7 mouse cellular contexts compared by ENCODE assay signal in genomic region chr9:31912553-31912920, GRCm38 (mm10). TPM values are rescaled to one million over a fixed set of nuclear protein-coding genes. Genes with fewer than 3 reads are reported as not detected.
DNase-seq lines count a peak whose midpoint lies in the region; ATAC-seq and TF ChIP-seq lines count a peak whose summit lies in the region.

No protein-coding gene starts in this region.

- no peak for TF ChIP-seq POLR2A in lung, adult 2 months (IDR thresholded peaks at IDR 0.05; ENCODE audit: borderline replicate concordance, extremely low read depth, low read depth, low read length)
- TF ChIP-seq POLR2A in olfactory bulb, adult 2 months (IDR thresholded peaks at IDR 0.05; ENCODE audit: insufficient read depth, low read depth, low read length), result no peak

- no peak for ATAC-seq in forebrain, embryonic 12.5 days (ENCODE audit: low FRiP score)
- no peak for ATAC-seq in intestine, postnatal 0 days
- ATAC-seq in frontal cortex, adult (ENCODE audit: low TSS enrichment), result no peak

- H3K9ac ChIP-seq in forebrain, embryonic 12.5 days, result no peak overlapping the region
- H3K9ac ChIP-seq in intestine, postnatal 0 days (ENCODE audit: low read depth, low read length), result no peak overlapping the region

- no peak for TF ChIP-seq CTCF in lung, adult 2 months (IDR thresholded peaks at IDR 0.05; ENCODE audit: insufficient read depth, low read length)
- no peak for TF ChIP-seq CTCF in intestine, postnatal 0 days (IDR thresholded peaks at IDR 0.05; ENCODE audit: low read depth)
- no peak for TF ChIP-seq CTCF in olfactory bulb, adult 2 months (IDR thresholded peaks at IDR 0.05; ENCODE audit: insufficient read depth, low read depth, low read length)

- peak overlapping the region; percentile 16 for H3K4me3 ChIP-seq in lung, adult 2 months (replicated peaks; ENCODE audit: extremely low read depth, low read depth, low read length)
- peak overlapping the region; percentile 54 for H3K4me3 ChIP-seq in forebrain, embryonic 12.5 days (replicated peaks)
- peak overlapping the region; percentile 58 for H3K4me3 ChIP-seq in intestine, postnatal 0 days (ENCODE audit: low read depth, low read length)
- H3K4me3 ChIP-seq in olfactory bulb, adult 2 months (ENCODE audit: insufficient read depth, low read depth, low read length), result peak overlapping the region; percentile 38; the same call in 1 of the 2 replicates

- peak overlapping the region; percentile 93 for H3K4me2 ChIP-seq in forebrain, embryonic 12.5 days
- H3K4me2 ChIP-seq in intestine, postnatal 0 days (replicated peaks; ENCODE audit: low read depth), result peak overlapping the region; percentile 74

- no peaks in the 10 kb centered on the region for H3K36me3 ChIP-seq in forebrain, embryonic 12.5 days (replicated peaks)
- no peaks in the 10 kb centered on the region for H3K36me3 ChIP-seq in intestine, postnatal 0 days (ENCODE audit: control insufficient read depth, insufficient read depth)

- H3K27ac ChIP-seq in forebrain, embryonic 12.5 days, result no peak overlapping the region
- H3K27ac ChIP-seq in intestine, postnatal 0 days (ENCODE audit: low read depth, low read length), result no peak overlapping the region
- H3K27ac ChIP-seq in olfactory bulb, adult 2 months (ENCODE audit: insufficient read depth, low read depth, low read length), result no peak overlapping the region

- H3K4me1 ChIP-seq in lung, adult 2 months (ENCODE audit: control insufficient read depth, insufficient read depth, low read length), result no peaks in the 10 kb centered on the region; the same call in 1 of the 2 replicates
- peaks cover 25% of the 10 kb centered on the region for H3K4me1 ChIP-seq in forebrain, embryonic 12.5 days
- H3K4me1 ChIP-seq in intestine, postnatal 0 days (replicated peaks; ENCODE audit: control insufficient read depth, insufficient read depth, low read length), result no peaks in the 10 kb centered on the region
- H3K4me1 ChIP-seq in olfactory bulb, adult 2 months (ENCODE audit: control insufficient read depth, insufficient read depth, low read length), result peaks cover 26% of the 10 kb centered on the region

- no peak for DNase-seq in lung, adult 2 months
- DNase-seq in lung, postnatal 14 days, result no peak
- DNase-seq in gastrocnemius, postnatal 25 days, result no peak

- 5% methylated on average over 16 of the region's 16 CpGs for WGBS in lung, adult 2 months
- 1% methylated on average over 16 of the region's 16 CpGs for WGBS in forebrain, embryonic 12.5 days
- 10% methylated on average over 16 of the region's 16 CpGs for WGBS in intestine, postnatal 0 days
- WGBS in olfactory bulb, adult 2 months, result 7% methylated on average over 16 of the region's 16 CpGs

- H3K27me3 ChIP-seq in forebrain, embryonic 12.5 days, result peaks cover 90% of the 10 kb centered on the region
- peaks cover 77% of the 10 kb centered on the region for H3K27me3 ChIP-seq in intestine, postnatal 0 days (replicated peaks; ENCODE audit: control insufficient read depth, insufficient read depth, low read length)

- H3K9me3 ChIP-seq in forebrain, embryonic 12.5 days, result no peaks in the 10 kb centered on the region
- H3K9me3 ChIP-seq in intestine, postnatal 0 days (ENCODE audit: control insufficient read depth), result no peaks in the 10 kb centered on the region

RNA-seq across cellular contexts. Expression of gene Barx2, which starts 0.7 kb away (rescaled TPM):
- polyA plus RNA-seq in lung, adult 2 months (2012; rRNA removed), result 3.0 and 15.1 TPM in 2 replicates
- polyA plus RNA-seq in forebrain, embryonic 12.5 days (2016; fragmentation: Nextera tagmentation; extraction: Ambion mirVana), result not detected in 2 replicates
- not detected in 2 replicates for polyA plus RNA-seq in intestine, postnatal 0 days (2015; fragmentation: Nextera tagmentation; extraction: Ambion mirVana)
- polyA plus RNA-seq in olfactory bulb, adult 2 months (2012; ENCODE audit: insufficient read depth, insufficient read length, low replicate concordance, missing spikeins), result not detected in 2 replicates
- 10 to 100 TPM in 1 of 2 experiments, 1 to 10 TPM in 1; 3.1 to 18.7 TPM for total RNA-seq in gastrocnemius, postnatal 25 days (2021)
